Mouse (Mus musculus) CH12.LX (cell line): ENCODE measurements around the gene Pik3r2. TPM values are rescaled to one million over a fixed set of nuclear protein-coding genes. Genes with fewer than 3 reads are reported as not detected.

Source experiments
- DNase-seq: peaks from one replicate; pipeline ENCODE4 v3.0.0-alpha.2; 2013; ENCODE audit errors: extremely low read depth
- H3K27ac ChIP-seq: 2 replicates; pipeline ENCODE4 v1.5.1; 2012; ENCODE audit warnings: low read depth, mild to moderate bottlenecking, control low read depth, moderate library complexity; ENCODE audit not compliant: insufficient read depth
- H3K27me3 ChIP-seq: replicated peaks from 2 replicates; pipeline ENCODE3; 2012; ENCODE audit warnings: inconsistent platforms
- H3K36me3 ChIP-seq, 2 experiments: replicated peaks in 1 of 2; 2 replicates each; pipeline versions ENCODE3 to v1.6.1; 2012; ENCODE audit warnings: inconsistent platforms in 1 of 2, low read length in 1 of 2, mild to moderate bottlenecking in 1 of 2, mixed read lengths in 1 of 2, moderate library complexity in 1 of 2; ENCODE audit not compliant: control insufficient read depth in 1 of 2, insufficient read depth in 1 of 2
- H3K4me1 ChIP-seq, 2 experiments: 2 replicates each; pipeline ENCODE4 v1.6.1; 2012; ENCODE audit warnings: inconsistent platforms in 1 of 2, moderate library complexity in 1 of 2; ENCODE audit not compliant: insufficient read depth in 2 of 2, control insufficient read depth in 1 of 2
- H3K4me2 ChIP-seq: 2 replicates; pipeline ENCODE4 v1.6.1; 2012; ENCODE audit warnings: low read depth, mild to moderate bottlenecking, control low read depth; ENCODE audit not compliant: poor library complexity, insufficient read depth, severe bottlenecking
- H3K4me3 ChIP-seq, 3 experiments: fragments of 150-350 bp in 1 of 3; sonication (generic) in 1 of 3; replicated peaks in 1 of 3; 2 replicates each; pipeline versions ENCODE3 to v1.5.1; 2011 to 2012; ENCODE audit warnings: low read depth in 2 of 3, low read length in 2 of 3, mild to moderate bottlenecking in 2 of 3, moderate library complexity in 2 of 3, control low read depth in 1 of 3, improper control_type of control experiment in 1 of 3, inconsistent platforms in 1 of 3, mixed read lengths in 1 of 3; ENCODE audit not compliant: poor library complexity in 1 of 3
- H3K79me2 ChIP-seq: replicated peaks from 2 replicates; pipeline ENCODE4 v1.6.1; 2012; ENCODE audit warnings: mild to moderate bottlenecking, moderate library complexity; ENCODE audit not compliant: control insufficient read depth, poor library complexity, insufficient read depth, severe bottlenecking; ENCODE audit errors: extremely low read depth
- H3K9ac ChIP-seq: 2 replicates; pipeline ENCODE4 v1.6.1; 2012; ENCODE audit warnings: low read depth, mild to moderate bottlenecking, control low read depth, moderate library complexity; ENCODE audit not compliant: insufficient read depth
- H3K9me3 ChIP-seq: replicated peaks from 2 replicates; pipeline ENCODE3; 2012; ENCODE audit warnings: low read length, inconsistent platforms, mixed read lengths
- CHD2 ChIP-seq: IDR thresholded peaks from 2 replicates; pipeline ENCODE4 v1.6.1; 2011; ENCODE audit warnings: low read length, improper control_type of control experiment
- EP300 ChIP-seq: IDR thresholded peaks from 2 replicates; pipeline ENCODE4 v1.6.1; 2011; ENCODE audit warnings: low read length, improper control_type of control experiment
- ETS1 ChIP-seq: conservative IDR thresholded peaks from 2 replicates; pipeline ENCODE4 v1.6.1; 2012; ENCODE audit warnings: low read depth, mild to moderate bottlenecking, inconsistent platforms, low read length, improper control_type of control experiment, moderate library complexity
- JUN ChIP-seq: IDR thresholded peaks from 2 replicates; pipeline ENCODE4 v1.6.1; 2011; ENCODE audit warnings: low read depth, mild to moderate bottlenecking, low read length, improper control_type of control experiment, moderate library complexity; ENCODE audit not compliant: insufficient read depth
- JUND ChIP-seq: conservative IDR thresholded peaks from 2 replicates; pipeline ENCODE4 v1.6.1; 2011; ENCODE audit warnings: low read depth, low read length, improper control_type of control experiment
- KAT2A ChIP-seq: IDR thresholded peaks from 2 replicates; pipeline ENCODE4 v1.6.1; 2012; ENCODE audit warnings: low read length, improper control_type of control experiment, inconsistent platforms; ENCODE audit not compliant: insufficient replicate concordance
- MXI1 ChIP-seq: IDR thresholded peaks from 2 replicates; pipeline ENCODE4 v1.6.1; 2011; ENCODE audit warnings: mild to moderate bottlenecking, low read depth, low read length, improper control_type of control experiment
- POLR2A ChIP-seq: IDR thresholded peaks from 2 replicates; pipeline ENCODE4 v1.6.1; 2011; ENCODE audit warnings: low read depth, mild to moderate bottlenecking, improper control_type of control experiment, low read length
- RAD21 ChIP-seq: IDR thresholded peaks from 2 replicates; pipeline ENCODE4 v1.6.1; 2011; ENCODE audit warnings: low read depth, mild to moderate bottlenecking, low read length, improper control_type of control experiment, moderate library complexity
- RCOR1 ChIP-seq: conservative IDR thresholded peaks from 2 replicates; pipeline ENCODE4 v1.6.1; 2012; ENCODE audit warnings: low read depth, mild to moderate bottlenecking, inconsistent platforms, low read length, improper control_type of control experiment
- SIN3A ChIP-seq: IDR thresholded peaks from 2 replicates; pipeline ENCODE4 v1.6.1; 2012; ENCODE audit warnings: low read length, improper control_type of control experiment, inconsistent platforms
- SMC3 ChIP-seq: IDR thresholded peaks from 2 replicates; pipeline ENCODE4 v1.6.1; 2011; ENCODE audit warnings: low read depth, low read length, improper control_type of control experiment
- TCF12 ChIP-seq: IDR thresholded peaks from 2 replicates; pipeline ENCODE4 v1.6.1; 2014; ENCODE audit warnings: low read depth, mild to moderate bottlenecking, inconsistent platforms, low read length, improper control_type of control experiment
- ZC3H11A ChIP-seq: IDR thresholded peaks from 2 replicates; pipeline ENCODE4 v1.6.1; 2012; ENCODE audit warnings: low read depth, mild to moderate bottlenecking, inconsistent platforms, low read length, improper control_type of control experiment
- ZKSCAN1 ChIP-seq: IDR thresholded peaks from 2 replicates; pipeline ENCODE4 v1.6.1; 2012; ENCODE audit warnings: low read depth, inconsistent platforms, low read length, improper control_type of control experiment, borderline replicate concordance
- ZNF384 ChIP-seq: IDR thresholded peaks from 2 replicates; pipeline ENCODE4 v1.6.1; 2012; ENCODE audit warnings: low read depth, low read length, improper control_type of control experiment, inconsistent platforms
- dilution Hi-C: fragments of 300-500 bp; cut with MboI; formaldehyde crosslinking; loops from 2 replicates; pipeline ENCODE4 v1.14.3; 2020; ENCODE audit warnings: low sequenced_read_pairs; ENCODE audit not compliant: extremely low pct_unique_long_range_greater_than_20kb, extremely low pct_ligation_motif_present
- in situ Hi-C: fragments of 300-500 bp; cut with MboI; formaldehyde crosslinking; loops from 3 replicates; pipeline ENCODE4 v1.14.3; 2019; ENCODE audit warnings: low sequenced_read_pairs, low pct_ligation_motif_present, low pct_unique_long_range_greater_than_20kb, mixed read lengths
- polyA plus RNA-seq: library from polyadenylated mRNA; unstranded; fragments of >175 nt; gene quantifications from 2 replicates; pipeline ENCODE4 v1.2.1, GENCODE M21; 2012; ENCODE audit warnings: low read depth; ENCODE audit not compliant: insufficient read length
- total RNA-seq, 2 experiments: library from RNA; depleted of rRNA; stranded (reverse); fragments of 300-350 nt in 1 of 2; fragments of >200 nt in 1 of 2; gene quantifications; 2 replicates each; pipeline ENCODE4 v1.2.3; 2012 to 2014

Pik3r2 gene
- total and polyA plus RNA-seq, 3 experiments = 13.8 to 45.9 (median 25.8) TPM

GRCm38 (mm10) chr8:70812885-70813284 lies 36.4 kb upstream of the Pik3r2 start:
- no peaks in the 10 kb centered on the region for H3K27me3 ChIP-seq
- H3K9ac ChIP-seq = no peak overlapping the region
- H3K9me3 ChIP-seq = no peaks in the 10 kb centered on the region
- no peak overlapping the region for H3K27ac ChIP-seq
- dilution Hi-C loops (no loop called here), in situ Hi-C loops (no loop called here)
- no peak for TF ChIP-seq MXI1
- TF ChIP-seq KAT2A = no peak
- no peak for TF ChIP-seq ETS1
- TF ChIP-seq POLR2A = no peak
- TF ChIP-seq JUN = no peak
- no peak for TF ChIP-seq RCOR1
- TF ChIP-seq SIN3A = no peak
- H3K4me2 ChIP-seq = no peak overlapping the region
- peaks cover 10 to 27% of the 10 kb centered on the region in 2 experiments for H3K4me1 ChIP-seq
- peaks cover 7% of the 10 kb centered on the region; the same call in 1 of the 2 replicates for H3K79me2 ChIP-seq
- H3K4me3 ChIP-seq = no peak overlapping the region
- no peak for DNase-seq
- peaks cover 55 to 68% of the 10 kb centered on the region in 2 experiments for H3K36me3 ChIP-seq

- no peak for DNase-seq
- peaks cover 52 to 65% of the 10 kb centered on the region in 2 experiments for H3K36me3 ChIP-seq
- no peaks in the 10 kb centered on the region for H3K9me3 ChIP-seq
- no peaks in the 10 kb centered on the region for H3K27me3 ChIP-seq
- no peak overlapping the region for H3K4me2 ChIP-seq
- H3K4me3 ChIP-seq = no peak overlapping the region
- H3K27ac ChIP-seq = no peak overlapping the region
- dilution Hi-C loops (no loop called here), in situ Hi-C loops (no loop called here)
- TF ChIP-seq TCF12 (no peak), EP300 (no peak), CHD2 (no peak), ZNF384 (no peak), RCOR1 (no peak), ZC3H11A (no peak), RAD21 (no peak), ZKSCAN1 (no peak), SMC3 (no peak), JUND (no peak)
- peaks cover 15 to 36% of the 10 kb centered on the region in 2 experiments for H3K4me1 ChIP-seq
- H3K79me2 ChIP-seq = peaks cover 7% of the 10 kb centered on the region; the same call in 1 of the 2 replicates
- H3K9ac ChIP-seq = no peak overlapping the region
Observed at GRCm38 (mm10) chr8:70812055-70812454, 35.5 kb upstream of the Pik3r2 start.
